Mouse (Mus musculus): ENCODE data around the gene Hist1h2bj. TPM values are rescaled to one million over a fixed set of nuclear protein-coding genes. Genes with fewer than 3 reads are reported as not detected.
"Not testable (repeated sequence)": the region's sequence is repeated elsewhere in the genome, so short reads cannot be mapped to it uniquely, and the experiment has no call there.

The Hist1h2bj gene
- polyA plus RNA-seq (2016; fragmentation: Nextera tagmentation; extraction: Ambion mirVana) = 14.7 and 16.2 TPM in 2 replicates

DNA sequence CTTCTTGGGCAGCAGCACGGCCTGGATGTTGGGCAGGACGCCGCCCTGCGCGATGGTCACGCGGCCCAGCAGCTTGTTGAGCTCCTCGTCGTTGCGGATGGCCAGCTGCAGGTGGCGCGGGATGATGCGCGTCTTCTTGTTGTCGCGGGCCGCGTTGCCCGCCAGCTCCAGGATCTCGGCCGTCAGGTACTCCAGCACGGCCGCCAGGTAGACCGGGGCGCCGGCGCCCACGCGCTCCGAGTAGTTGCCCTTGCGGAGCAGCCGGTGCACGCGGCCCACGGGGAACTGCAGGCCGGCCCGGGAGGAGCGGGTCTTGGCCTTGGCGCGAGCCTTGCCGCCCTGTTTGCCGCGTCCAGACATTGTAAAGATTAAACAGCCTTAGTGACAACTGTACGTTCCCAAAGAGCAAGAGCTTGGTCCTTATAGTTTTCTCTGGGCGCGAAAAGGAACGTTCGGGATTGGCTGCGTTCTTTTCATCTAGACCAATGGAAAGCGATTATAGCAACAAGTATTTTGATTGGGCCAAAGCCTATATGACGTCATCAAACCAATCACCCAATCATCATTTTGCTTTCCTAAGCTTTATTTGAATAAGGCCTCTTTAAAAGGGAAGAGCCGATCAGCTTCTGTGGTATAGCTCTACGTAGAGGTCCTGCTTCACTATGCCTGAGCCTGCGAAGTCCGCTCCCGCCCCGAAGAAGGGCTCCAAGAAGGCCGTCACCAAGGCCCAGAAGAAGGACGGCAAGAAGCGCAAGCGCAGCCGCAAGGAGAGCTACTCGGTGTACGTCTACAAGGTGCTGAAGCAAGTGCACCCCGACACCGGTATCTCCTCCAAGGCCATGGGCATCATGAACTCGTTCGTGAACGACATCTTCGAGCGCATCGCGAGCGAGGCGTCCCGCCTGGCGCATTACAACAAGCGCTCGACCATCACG, at the start of gene Hist1h2bj, which contains the start of gene Hist1h2ag:
Gene Hist1h2bj, plus strand, starts transcription at position 647 of the 935 bp plus-strand sequence.
Gene Hist1h2ag, minus strand, starts transcription at position 377 of the 935 bp plus-strand sequence.
- peaks cover 35% of the 10 kb centered on the region for H3K4me1 ChIP-seq
- H3K27ac ChIP-seq (replicated peaks) = peak within 1 kb of the TSS; percentile 95
- under 1% methylated on average over 52 of the region's 80 CpGs for WGBS
- H3K27me3 ChIP-seq (ENCODE audit: low read depth, poor library complexity, severe bottlenecking); H3K9me3 ChIP-seq (replicated peaks); H3K36me3 ChIP-seq: not testable (repeated sequence)
- peak; percentile 88 for DNase-seq (ENCODE audit: low spot score)
- peak within 1 kb of the TSS; percentile 61 for H3K4me3 ChIP-seq

DNA sequence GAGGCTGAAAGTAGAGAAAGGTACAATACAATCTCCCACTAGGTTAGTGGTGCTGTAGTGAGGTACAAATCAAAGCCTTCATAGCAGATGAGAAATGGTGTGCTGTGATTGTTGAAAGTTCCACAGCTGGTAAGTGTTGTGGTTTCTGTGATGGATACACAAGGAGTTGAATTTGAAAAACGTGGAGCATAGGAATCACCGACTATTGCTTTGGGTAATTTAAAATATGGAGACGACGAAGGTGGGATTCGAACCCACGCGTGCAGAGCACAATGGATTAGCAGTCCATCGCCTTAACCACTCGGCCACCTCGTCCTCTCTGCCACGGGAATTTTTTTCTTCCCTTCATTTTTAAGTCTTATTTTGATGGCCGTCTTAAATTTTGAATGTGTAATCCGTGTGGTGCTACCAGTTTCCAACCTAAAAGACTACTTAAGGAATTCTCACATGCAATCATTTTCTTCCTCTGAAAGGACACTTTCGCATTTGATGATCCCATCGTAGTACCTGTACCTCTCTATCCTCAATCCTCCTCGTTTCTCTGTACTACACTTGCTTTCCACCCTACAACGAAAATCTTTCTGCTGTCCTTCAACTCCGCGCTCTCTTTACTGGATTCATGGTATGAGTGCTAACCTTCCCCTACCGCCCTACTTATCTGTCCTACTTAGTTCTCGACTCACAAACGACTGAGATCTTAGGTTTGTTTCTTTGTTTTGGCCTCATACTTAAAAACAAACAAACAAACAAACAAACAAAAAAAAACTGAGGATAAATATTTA, 48.9 kb upstream of the Hist1h2bj start:
- no peak overlapping the region for H3K27ac ChIP-seq (replicated peaks)
- H3K4me3 ChIP-seq = peak overlapping the region; percentile 55
- no peaks in the 10 kb centered on the region for H3K9me3 ChIP-seq (replicated peaks)
- peaks cover 78% of the 10 kb centered on the region for H3K27me3 ChIP-seq (ENCODE audit: low read depth, poor library complexity, severe bottlenecking)
- 0% methylated on average over 22 of the region's 22 CpGs for whole genome bisulfite sequencing
- peak; percentile 76 for DNase-seq (ENCODE audit: low spot score)
- peaks cover 35% of the 10 kb centered on the region for H3K4me1 ChIP-seq
- no peaks in the 10 kb centered on the region for H3K36me3 ChIP-seq

DNA sequence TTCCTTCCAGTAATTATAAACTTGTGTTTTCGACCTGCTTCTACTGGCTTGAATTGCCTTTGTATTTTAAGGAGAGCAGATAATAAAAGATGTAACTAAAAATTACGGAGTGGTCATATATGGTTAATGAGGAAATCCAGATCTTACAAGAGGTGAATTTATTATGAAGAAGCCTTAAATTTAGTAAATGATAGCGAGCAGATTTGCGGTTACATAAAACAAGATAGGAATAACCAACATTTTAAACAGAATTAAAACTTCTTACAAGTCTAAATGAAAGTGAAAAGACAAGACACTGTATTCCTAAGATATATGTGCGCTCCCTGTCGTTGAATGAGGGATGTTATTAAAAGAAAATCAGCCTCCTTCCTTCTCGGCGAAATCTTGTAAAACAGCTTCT, 48.1 kb upstream of the Hist1h2bj start:
- peaks cover 86% of the 10 kb centered on the region for H3K27me3 ChIP-seq (ENCODE audit: low read depth, poor library complexity, severe bottlenecking)
- no peak for DNase-seq (ENCODE audit: low spot score)

DNA sequence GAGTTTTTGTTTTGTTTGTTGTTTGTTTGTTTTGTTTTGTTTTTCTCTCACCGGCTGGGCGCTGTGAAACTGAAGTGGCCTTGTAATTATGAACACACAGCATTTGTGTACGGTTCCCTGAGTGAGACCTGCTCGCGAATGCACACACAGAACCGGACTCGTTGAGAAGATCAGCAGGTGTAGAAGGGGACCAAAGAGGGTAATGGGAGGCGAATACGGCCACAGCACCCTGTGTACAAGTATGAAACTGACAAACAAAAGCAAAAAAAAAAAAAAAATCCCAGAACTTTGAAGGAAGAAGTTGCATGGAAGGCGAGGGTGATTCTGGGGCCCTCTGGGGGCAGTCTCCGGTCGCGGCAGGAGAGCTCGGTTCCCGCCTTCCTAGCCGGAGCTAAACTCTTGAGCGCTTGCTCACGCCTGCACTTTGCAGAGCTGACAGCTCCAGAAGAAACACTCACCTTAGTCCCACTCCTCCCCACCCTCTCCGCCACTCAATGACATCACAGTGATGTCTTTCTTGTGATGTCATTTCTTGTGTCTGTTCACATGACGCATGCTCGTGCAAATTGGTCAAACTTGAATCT, 47.6 kb upstream of the Hist1h2bj start:
- H3K27ac ChIP-seq (replicated peaks) = no peak overlapping the region
- WGBS = 1% methylated on average over 21 of the region's 21 CpGs
- peaks cover 35% of the 10 kb centered on the region for H3K4me1 ChIP-seq
- H3K27me3 ChIP-seq (ENCODE audit: low read depth, poor library complexity, severe bottlenecking) = peaks cover 88% of the 10 kb centered on the region
- DNase-seq (ENCODE audit: low spot score) = peak; percentile 70
- H3K9me3 ChIP-seq (replicated peaks) = no peaks in the 10 kb centered on the region
- peak overlapping the region; percentile 55 for H3K4me3 ChIP-seq
- no peaks in the 10 kb centered on the region for H3K36me3 ChIP-seq

More for the DNA sequence above, 48.1 kb upstream of the Hist1h2bj start:
- Histone ChIP-seq H3K9me3 (replicated peaks) (no peaks in the 10 kb centered on the region), H3K27ac (replicated peaks) (no peak overlapping the region), H3K4me1 (peaks cover 35% of the 10 kb centered on the region), H3K4me3 (peak overlapping the region; percentile 55), H3K36me3 (no peaks in the 10 kb centered on the region)
- 3% methylated on average over 8 of the region's 8 CpGs for WGBS

DNA sequence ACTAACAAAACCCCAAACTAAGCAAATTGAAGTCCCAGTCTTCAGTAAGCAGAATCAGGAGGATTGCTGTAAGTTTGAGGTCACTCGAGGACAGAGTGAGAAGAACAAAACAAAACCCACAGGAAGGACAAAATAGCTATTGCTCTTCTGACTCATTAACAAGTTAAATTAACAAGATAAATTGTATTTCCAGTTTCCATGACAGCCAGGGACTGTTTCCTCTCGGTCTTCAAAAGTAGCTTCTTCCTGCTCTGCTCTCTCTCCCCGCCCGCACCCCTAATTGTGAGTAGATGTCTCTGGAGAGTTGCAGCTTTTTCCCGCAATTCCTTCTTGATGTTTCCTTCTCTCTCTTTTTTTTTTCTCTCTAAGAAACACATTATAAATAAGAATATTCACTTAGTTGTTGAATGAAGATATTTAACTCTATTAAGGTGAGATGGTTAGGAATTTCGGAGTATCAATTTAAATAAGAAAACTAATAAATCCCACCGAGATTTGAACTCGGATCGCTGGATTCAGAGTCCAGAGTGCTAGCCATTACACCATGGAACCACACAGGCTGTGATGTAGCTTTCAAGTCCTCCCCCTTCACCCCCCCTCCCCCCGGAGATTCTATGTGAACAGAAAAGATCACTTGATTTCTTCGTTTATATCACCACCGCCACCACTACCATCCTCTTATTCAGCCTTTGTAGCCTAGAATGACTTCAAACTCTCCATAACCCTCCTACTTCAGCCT, 46.7 kb upstream of the Hist1h2bj start:
- no peaks in the 10 kb centered on the region for H3K36me3 ChIP-seq
- no peaks in the 10 kb centered on the region for H3K9me3 ChIP-seq (replicated peaks)
- H3K27me3 ChIP-seq (ENCODE audit: low read depth, poor library complexity, severe bottlenecking) = peaks cover 90% of the 10 kb centered on the region
- DNase-seq (ENCODE audit: low spot score) = peak; percentile 82
- 4% methylated on average over 12 of the region's 12 CpGs for WGBS
- no peak overlapping the region for H3K27ac ChIP-seq (replicated peaks)
- H3K4me3 ChIP-seq = peak overlapping the region; percentile 55
- H3K4me1 ChIP-seq = peaks cover 35% of the 10 kb centered on the region

DNA sequence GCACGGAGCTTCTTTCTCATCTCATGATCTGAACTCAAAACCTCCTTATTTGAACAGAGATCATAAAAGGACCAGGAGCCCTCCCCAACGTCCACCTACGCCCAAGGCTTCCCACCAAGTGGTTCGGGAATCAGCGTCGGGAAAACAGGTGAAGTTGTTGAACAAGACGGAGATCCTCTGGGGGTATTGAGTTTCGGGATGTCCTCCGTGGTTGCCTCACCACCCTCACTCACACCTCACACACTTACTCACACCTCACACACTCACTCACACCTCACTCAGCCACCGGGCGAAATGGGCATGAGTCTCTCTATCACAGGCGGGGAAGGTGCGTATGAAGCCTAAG, 46.2 kb upstream of the Hist1h2bj start:
- no peaks in the 10 kb centered on the region for H3K9me3 ChIP-seq (replicated peaks)
- H3K4me3 ChIP-seq = peak overlapping the region; percentile 55
- DNase-seq (ENCODE audit: low spot score) = no peak
- H3K27me3 ChIP-seq (ENCODE audit: low read depth, poor library complexity, severe bottlenecking) = peaks cover 90% of the 10 kb centered on the region
- WGBS = under 1% methylated on average over 13 of the region's 13 CpGs
- H3K36me3 ChIP-seq = no peaks in the 10 kb centered on the region
- H3K27ac ChIP-seq (replicated peaks) = no peak overlapping the region
- peaks cover 35% of the 10 kb centered on the region for H3K4me1 ChIP-seq

DNA sequence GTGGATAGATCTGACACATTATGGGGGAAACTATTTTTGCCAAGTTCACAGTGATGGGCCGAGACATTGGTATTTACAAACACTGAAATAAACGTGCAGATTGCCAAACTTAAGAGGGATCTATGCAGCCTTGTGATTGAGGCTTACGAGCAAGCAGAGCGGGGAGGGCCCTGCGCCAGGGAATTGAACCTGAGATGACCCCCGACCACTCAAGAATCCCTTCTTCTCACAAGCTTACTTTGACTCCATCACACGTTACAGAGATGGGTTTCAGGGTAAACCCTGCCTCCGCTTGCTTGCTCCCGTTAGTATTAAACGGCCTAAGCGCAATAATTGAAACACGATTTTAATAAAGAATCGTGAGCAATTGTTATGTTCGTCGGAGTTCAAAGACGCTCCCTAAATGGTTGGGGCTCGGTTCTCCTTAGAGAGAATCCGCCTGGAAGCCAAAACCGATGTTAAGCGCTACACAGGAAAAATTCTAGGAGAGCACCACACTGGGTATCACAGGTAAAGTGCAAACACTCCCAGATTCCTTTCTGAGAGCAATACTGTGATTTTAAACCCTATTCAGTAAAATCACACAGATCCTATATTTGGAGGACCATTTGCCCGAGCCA, 45.7 kb upstream of the Hist1h2bj start:
- DNase-seq (ENCODE audit: low spot score) = peak; percentile 30
- Histone ChIP-seq H3K36me3 (no peaks in the 10 kb centered on the region), H3K4me3 (peak overlapping the region; percentile 55), H3K27ac (replicated peaks) (no peak overlapping the region), H3K9me3 (replicated peaks) (no peaks in the 10 kb centered on the region), H3K4me1 (peaks cover 35% of the 10 kb centered on the region), H3K27me3 (ENCODE audit: low read depth, poor library complexity, severe bottlenecking) (peaks cover 93% of the 10 kb centered on the region)
- under 1% methylated on average over 21 of the region's 21 CpGs for WGBS

DNA sequence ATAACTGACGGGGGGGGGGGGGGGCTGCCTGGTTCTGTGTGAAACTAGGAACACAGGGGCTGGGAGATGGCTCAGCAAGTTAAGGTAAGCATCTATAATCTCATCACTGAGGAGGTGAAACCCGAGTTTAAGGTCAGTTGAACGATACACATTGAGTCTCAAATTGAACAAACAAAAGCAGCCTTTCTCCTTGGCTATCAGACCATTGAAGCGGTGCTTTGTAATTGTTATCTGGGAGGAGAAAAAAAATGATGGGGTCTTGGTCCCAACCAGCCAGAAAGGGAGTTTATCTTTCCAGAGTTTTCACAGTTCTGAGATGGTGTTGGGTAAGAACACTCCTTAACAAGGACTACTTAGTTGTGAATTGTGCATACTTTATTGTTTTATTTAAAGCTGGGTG, 45.2 kb upstream of the Hist1h2bj start:
- DNase-seq (ENCODE audit: low spot score) = no peak
- peaks cover 95% of the 10 kb centered on the region for H3K27me3 ChIP-seq (ENCODE audit: low read depth, poor library complexity, severe bottlenecking)
- no peaks in the 10 kb centered on the region for H3K36me3 ChIP-seq
- peak overlapping the region; percentile 55 for H3K4me3 ChIP-seq
- whole genome bisulfite sequencing = 4% methylated on average over 4 of the region's 4 CpGs
- no peak overlapping the region for H3K27ac ChIP-seq (replicated peaks)
- H3K9me3 ChIP-seq (replicated peaks) = no peaks in the 10 kb centered on the region
- peaks cover 35% of the 10 kb centered on the region for H3K4me1 ChIP-seq

DNA sequence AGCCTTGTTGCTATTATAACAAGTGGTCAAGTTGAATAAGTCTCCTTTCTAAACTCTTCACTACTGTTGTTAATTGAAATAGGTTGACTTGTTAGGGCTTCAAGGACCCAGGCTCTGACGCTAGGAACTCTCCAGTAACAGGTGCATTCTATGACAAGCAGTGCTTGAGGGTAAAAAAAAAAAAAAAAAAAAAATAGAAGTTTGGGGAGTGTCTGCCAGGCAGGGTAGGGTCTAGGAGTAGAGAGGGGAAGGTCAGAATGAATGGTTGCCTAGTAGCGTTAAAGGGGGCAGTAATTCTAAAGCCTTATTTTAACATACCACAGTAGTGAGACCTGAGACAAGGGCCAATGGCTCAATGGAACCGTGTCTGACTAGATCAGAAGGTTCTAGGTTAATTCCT, 44.6 kb upstream of the Hist1h2bj start:
- H3K36me3 ChIP-seq = no peaks in the 10 kb centered on the region
- peaks cover 35% of the 10 kb centered on the region for H3K4me1 ChIP-seq
- no peak overlapping the region for H3K27ac ChIP-seq (replicated peaks)
- 18% methylated on average over 3 of the region's 3 CpGs for WGBS
- peak; percentile 12 for DNase-seq (ENCODE audit: low spot score)
- no peak overlapping the region for H3K4me3 ChIP-seq
- H3K9me3 ChIP-seq (replicated peaks) = no peaks in the 10 kb centered on the region
- peaks cover 96% of the 10 kb centered on the region for H3K27me3 ChIP-seq (ENCODE audit: low read depth, poor library complexity, severe bottlenecking)

DNA sequence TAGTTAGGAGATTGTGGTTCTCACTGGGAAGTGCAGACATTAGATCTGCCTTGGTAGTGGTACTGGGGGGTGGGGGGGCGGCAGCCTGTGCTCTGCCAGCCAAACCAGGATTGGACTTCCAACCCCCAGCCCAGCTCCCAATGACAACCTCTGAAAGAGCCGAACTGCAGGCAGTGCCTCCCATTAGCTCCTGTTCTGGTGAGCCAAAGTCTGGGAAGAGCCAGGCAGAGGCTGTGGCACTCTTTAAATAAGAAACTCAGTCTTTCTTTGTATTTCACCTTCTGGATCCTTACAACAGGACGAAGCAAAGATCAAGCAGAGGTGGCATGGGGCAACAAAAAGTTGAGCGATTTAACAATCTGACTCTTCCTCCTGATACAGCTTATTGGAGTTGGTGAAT, 43.9 kb upstream of the Hist1h2bj start:
- peaks cover 96% of the 10 kb centered on the region for H3K27me3 ChIP-seq (ENCODE audit: low read depth, poor library complexity, severe bottlenecking)
- WGBS = 33% methylated on average over 4 of the region's 4 CpGs
- H3K4me3 ChIP-seq = no peak overlapping the region
- H3K27ac ChIP-seq (replicated peaks) = no peak overlapping the region
- H3K9me3 ChIP-seq (replicated peaks) = no peaks in the 10 kb centered on the region
- H3K4me1 ChIP-seq = peaks cover 35% of the 10 kb centered on the region
- no peak for DNase-seq (ENCODE audit: low spot score)
- H3K36me3 ChIP-seq = no peaks in the 10 kb centered on the region

DNA sequence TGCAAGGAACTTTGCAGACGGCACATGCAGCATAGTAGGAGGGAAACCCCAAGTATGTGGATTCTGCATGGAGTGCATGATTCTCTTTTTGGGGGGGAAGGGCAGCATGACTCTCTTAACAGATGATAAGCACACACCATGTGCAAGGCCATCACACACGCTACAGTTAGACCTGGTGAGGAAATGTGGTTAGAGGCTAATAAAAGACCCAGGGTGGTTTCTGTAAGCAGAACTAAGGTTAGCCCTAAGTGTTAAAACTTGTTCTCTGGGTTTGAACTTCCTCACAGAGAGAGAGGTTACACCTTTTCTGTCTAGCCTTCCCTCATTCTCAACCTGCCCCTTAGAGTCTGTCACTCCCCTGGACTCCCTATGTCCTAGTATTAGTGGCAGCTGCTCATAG, 41.7 kb upstream of the Hist1h2bj start:
- Histone ChIP-seq H3K27me3 (ENCODE audit: low read depth, poor library complexity, severe bottlenecking) (peaks cover 100% of the 10 kb centered on the region), H3K27ac (replicated peaks) (no peak overlapping the region), H3K36me3 (no peaks in the 10 kb centered on the region), H3K4me1 (peaks cover 24% of the 10 kb centered on the region), H3K9me3 (replicated peaks) (no peaks in the 10 kb centered on the region), H3K4me3 (no peak overlapping the region)
- WGBS = 55% methylated on average over 2 of the region's 2 CpGs
- no peak for DNase-seq (ENCODE audit: low spot score)

DNA sequence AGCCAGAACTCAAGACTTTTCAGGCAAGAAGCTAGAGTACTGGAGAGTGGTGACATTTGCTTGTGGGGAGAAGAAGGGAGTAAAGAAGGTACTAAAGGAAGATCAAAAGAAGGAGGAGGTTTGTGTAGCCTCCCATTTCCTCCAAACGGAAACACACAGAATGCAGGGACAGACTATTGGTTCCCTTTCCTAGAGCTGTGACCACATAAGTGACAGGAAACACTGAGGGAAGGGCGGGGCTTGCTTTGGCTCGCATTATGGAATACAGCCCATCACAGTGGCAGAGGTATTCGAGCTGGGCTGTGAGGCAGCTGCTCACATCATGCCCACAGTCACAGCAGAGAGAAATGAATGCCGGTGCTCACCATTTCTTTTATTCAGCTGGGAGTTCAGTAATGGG, 41.2 kb upstream of the Hist1h2bj start:
- no peaks in the 10 kb centered on the region for H3K9me3 ChIP-seq (replicated peaks)
- peaks cover 25% of the 10 kb centered on the region for H3K4me1 ChIP-seq
- DNase-seq (ENCODE audit: low spot score) = no peak
- no peaks in the 10 kb centered on the region for H3K36me3 ChIP-seq
- H3K4me3 ChIP-seq = no peak overlapping the region
- no peak overlapping the region for H3K27ac ChIP-seq (replicated peaks)
- WGBS = 32% methylated on average over 5 of the region's 5 CpGs
- H3K27me3 ChIP-seq (ENCODE audit: low read depth, poor library complexity, severe bottlenecking) = peaks cover 100% of the 10 kb centered on the region

All from midbrain, embryonic 10.5 days (tissue).